Mouse (Mus musculus): ENCODE measurements around the gene Gm5415. TPM values are rescaled to one million over a fixed set of nuclear protein-coding genes. Genes with fewer than 3 reads are reported as not detected.
"Not testable (repeated sequence)": the region's sequence is repeated elsewhere in the genome, so short reads cannot be mapped to it uniquely, and the experiment has no call there.

Gm5415 gene
- polyA plus RNA-seq (2012; ENCODE audit: insufficient read depth, insufficient read length, missing spikeins): not detected in 2 replicates

GRCm38 (mm10) chr1:32547194-32547593, at the start of gene Gm5415:
TSS of gene Gm5415 (minus strand) at chr1:32547294.
- not testable (repeated sequence) for H3K4me1 ChIP-seq (ENCODE audit: control insufficient read depth, insufficient read depth, low read length); H3K27ac ChIP-seq (ENCODE audit: insufficient read depth, low read depth, low read length); H3K4me3 ChIP-seq (ENCODE audit: insufficient read depth, low read length)

DNA sequence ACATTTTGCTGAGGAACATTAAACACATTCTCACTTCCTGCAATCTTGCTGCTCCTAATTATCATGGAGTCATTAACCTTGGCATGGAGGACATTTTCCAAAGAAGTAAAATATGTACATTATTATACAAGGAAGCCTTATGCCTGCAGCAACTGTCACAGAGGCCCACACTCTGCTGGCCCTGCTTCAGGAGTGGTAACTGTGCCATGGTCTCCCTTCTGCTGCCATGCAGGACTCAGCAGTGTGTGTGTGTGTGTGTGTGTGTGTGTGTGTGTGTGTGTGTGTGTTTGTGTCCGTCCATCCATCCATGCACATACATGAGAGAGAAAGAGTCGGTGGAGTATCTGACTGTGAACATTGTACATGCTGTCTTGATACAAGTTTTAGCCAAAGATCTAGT, 21.8 kb upstream of the Gm5415 start:
- no peaks in the 10 kb centered on the region for H3K4me1 ChIP-seq (ENCODE audit: control insufficient read depth, insufficient read depth, low read length)
- no peak overlapping the region for H3K4me3 ChIP-seq (ENCODE audit: insufficient read depth, low read length)
- no peak overlapping the region for H3K27ac ChIP-seq (ENCODE audit: insufficient read depth, low read depth, low read length)
- TF ChIP-seq POLR2A (IDR thresholded peaks at IDR 0.05; ENCODE audit: borderline replicate concordance, low read depth, low read length) (no peak), CTCF (IDR thresholded peaks at IDR 0.05; ENCODE audit: low read depth, low read length) (no peak)

- Histone ChIP-seq H3K27ac (ENCODE audit: insufficient read depth, low read depth, low read length) (no peak overlapping the region), H3K4me3 (ENCODE audit: insufficient read depth, low read length) (no peak overlapping the region), H3K4me1 (ENCODE audit: control insufficient read depth, insufficient read depth, low read length) (no peaks in the 10 kb centered on the region)
- no peak for TF ChIP-seq POLR2A (IDR thresholded peaks at IDR 0.05; ENCODE audit: borderline replicate concordance, low read depth, low read length)
- TF ChIP-seq CTCF (IDR thresholded peaks at IDR 0.05; ENCODE audit: low read depth, low read length): no peak
These were observed 6.8 kb upstream of the Gm5415 start for GRCm38 (mm10) chr1:32553925-32554324.

DNA sequence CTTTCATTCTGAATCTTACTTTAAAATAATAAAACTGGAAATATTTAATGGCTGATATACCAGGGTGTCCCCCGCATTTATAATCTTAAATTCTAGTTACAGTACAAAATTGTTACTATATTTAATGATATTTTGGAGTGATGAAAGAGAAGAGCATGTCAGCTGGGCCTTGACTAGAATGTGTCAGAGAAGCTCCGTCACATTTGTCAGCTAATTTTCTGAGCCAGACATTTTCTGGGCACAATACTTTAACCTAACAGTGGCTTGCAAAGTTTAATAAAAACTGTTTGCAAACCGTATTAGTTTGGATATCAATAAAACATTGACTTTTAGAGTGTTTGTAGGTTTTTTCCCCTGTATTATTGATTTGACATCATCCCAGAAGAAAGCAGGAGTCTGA, 6.4 kb upstream of the Gm5415 start:
- Histone ChIP-seq H3K4me3 (ENCODE audit: insufficient read depth, low read length) (no peak overlapping the region), H3K27ac (ENCODE audit: insufficient read depth, low read depth, low read length) (no peak overlapping the region), H3K4me1 (ENCODE audit: control insufficient read depth, insufficient read depth, low read length) (no peaks in the 10 kb centered on the region)
- TF ChIP-seq POLR2A (IDR thresholded peaks at IDR 0.05; ENCODE audit: borderline replicate concordance, low read depth, low read length) (no peak), CTCF (IDR thresholded peaks at IDR 0.05; ENCODE audit: low read depth, low read length) (no peak)

- H3K4me3 ChIP-seq (ENCODE audit: insufficient read depth, low read length): no peak overlapping the region
- H3K4me1 ChIP-seq (ENCODE audit: control insufficient read depth, insufficient read depth, low read length): no peaks in the 10 kb centered on the region
- H3K27ac ChIP-seq (ENCODE audit: insufficient read depth, low read depth, low read length): no peak overlapping the region
- no peak for TF ChIP-seq CTCF (IDR thresholded peaks at IDR 0.05; ENCODE audit: low read depth, low read length)
- no peak for TF ChIP-seq POLR2A (IDR thresholded peaks at IDR 0.05; ENCODE audit: borderline replicate concordance, low read depth, low read length)
These were observed 43.7 kb downstream of the Gm5415 start for GRCm38 (mm10) chr1:32503381-32503780.
